Mouse (Mus musculus) forebrain, embryonic 16.5 days (tissue): Measurements from ENCODE around the gene Tcf12. TPM values are rescaled to one million over a fixed set of nuclear protein-coding genes. Genes with fewer than 3 reads are reported as not detected.

Experiments
- ATAC-seq: fragments of 200-750 bp; cut with Nextera tagmentation; 2 replicates; pipeline ENCODE4 v1.8.0; 2017; ENCODE audit warnings: mild to moderate bottlenecking, moderate library complexity
- H3K27ac ChIP-seq: fragments of 300-500 bp; sonication (generic); 2 replicates; pipeline ENCODE4 v1.5.1; 2014; ENCODE audit warnings: low read length, control low read depth
- H3K27me3 ChIP-seq: fragments of 300-500 bp; sonication (generic); replicated peaks from 2 replicates; pipeline ENCODE4 v1.6.1; 2014; ENCODE audit warnings: low read length; ENCODE audit not compliant: control insufficient read depth, insufficient read depth
- H3K36me3 ChIP-seq: fragments of 300-500 bp; sonication (generic); 2 replicates; pipeline ENCODE4 v1.6.1; 2014; ENCODE audit not compliant: control insufficient read depth, insufficient read depth
- H3K4me1 ChIP-seq: fragments of 300-500 bp; sonication (generic); replicated peaks from 2 replicates; pipeline ENCODE4 v1.6.1; 2014; ENCODE audit warnings: low read length; ENCODE audit not compliant: control insufficient read depth, insufficient read depth
- H3K4me2 ChIP-seq: fragments of 300-500 bp; sonication (generic); 2 replicates; pipeline ENCODE4 v1.6.1; 2014; ENCODE audit warnings: mild to moderate bottlenecking, low read length, control low read depth
- H3K4me3 ChIP-seq: fragments of 300-500 bp; sonication (generic); replicated peaks from 2 replicates; pipeline ENCODE4 v1.5.1; 2014; ENCODE audit warnings: mild to moderate bottlenecking, low read length, control low read depth
- H3K9ac ChIP-seq: fragments of 300-500 bp; sonication (generic); replicated peaks from 2 replicates; pipeline ENCODE4 v1.6.1; 2014; ENCODE audit warnings: low read depth, low read length, control low read depth
- H3K9me3 ChIP-seq: fragments of 300-500 bp; sonication (generic); 2 replicates; pipeline ENCODE4 v1.6.1; 2016; ENCODE audit warnings: low read length; ENCODE audit not compliant: control insufficient read depth
- WGBS: fragments of 180-500 bp; shearing (Covaris S2); extraction: QIAGEN DNeasy Blood & Tissue Kit; methylation state at CpG from one replicate; pipeline ENCODE4 v1.1.7; 2014; 5-methylcytosine and 5-hydroxymethylcytosine counted together
- polyA plus RNA-seq: library from polyadenylated mRNA; unstranded; fragments of >200 nt; fragmentation: Nextera tagmentation; extraction: Ambion mirVana; gene quantifications from 2 replicates; pipeline ENCODE4 v1.2.1, GENCODE M21; 2015

The Tcf12 gene
- polyA plus RNA-seq, 1 experiment from 2014 or later: 52.0 TPM

DNA sequence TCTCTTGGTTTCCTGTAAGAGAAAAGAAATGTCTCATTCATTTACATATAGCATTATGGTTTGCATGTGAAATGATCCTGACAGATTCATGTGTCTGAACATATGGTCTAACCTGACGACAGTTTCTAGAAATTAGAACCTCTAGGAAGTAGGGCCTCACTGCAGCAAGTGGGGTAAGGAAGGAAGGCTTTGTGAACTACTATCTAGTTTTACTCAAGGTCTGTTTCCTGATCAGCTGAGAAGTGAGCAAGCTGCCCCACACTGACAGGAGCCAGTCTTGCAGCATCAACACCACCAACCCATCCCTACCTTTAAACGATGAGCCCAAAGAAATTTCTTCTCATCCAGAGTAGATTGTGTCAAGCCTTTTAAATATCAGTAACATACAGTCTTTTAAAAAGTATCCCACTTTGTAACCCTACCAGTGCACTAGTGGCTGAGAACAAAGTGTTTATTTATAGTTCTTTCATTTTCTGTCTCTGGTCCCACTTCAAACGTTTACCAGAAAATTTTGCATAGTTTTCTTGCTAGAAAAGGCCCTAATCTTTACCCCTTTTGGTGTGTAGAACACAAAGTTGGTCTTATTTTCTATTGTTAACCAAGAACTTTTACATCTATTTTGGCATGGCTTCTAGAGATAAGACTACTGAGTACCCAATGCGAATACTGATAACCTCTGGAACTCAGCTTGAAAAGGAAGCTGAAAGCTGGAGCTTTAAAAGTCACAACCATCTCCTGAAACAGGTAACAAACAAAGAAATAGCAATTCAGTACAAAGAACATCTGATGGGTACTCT, 96.9 kb downstream of the Tcf12 start:
- ATAC-seq: no peak
- H3K4me1 ChIP-seq: no peaks in the 10 kb centered on the region; the same call in 1 of the 2 replicates
- H3K4me2 ChIP-seq: no peak overlapping the region
- no peak overlapping the region for H3K9ac ChIP-seq
- H3K27me3 ChIP-seq: no peaks in the 10 kb centered on the region
- no peaks in the 10 kb centered on the region for H3K9me3 ChIP-seq
- no peak overlapping the region for H3K27ac ChIP-seq
- H3K36me3 ChIP-seq: no peaks in the 10 kb centered on the region
- no peak overlapping the region for H3K4me3 ChIP-seq
- WGBS: 75% methylated on average over 4 of the region's 4 CpGs

DNA sequence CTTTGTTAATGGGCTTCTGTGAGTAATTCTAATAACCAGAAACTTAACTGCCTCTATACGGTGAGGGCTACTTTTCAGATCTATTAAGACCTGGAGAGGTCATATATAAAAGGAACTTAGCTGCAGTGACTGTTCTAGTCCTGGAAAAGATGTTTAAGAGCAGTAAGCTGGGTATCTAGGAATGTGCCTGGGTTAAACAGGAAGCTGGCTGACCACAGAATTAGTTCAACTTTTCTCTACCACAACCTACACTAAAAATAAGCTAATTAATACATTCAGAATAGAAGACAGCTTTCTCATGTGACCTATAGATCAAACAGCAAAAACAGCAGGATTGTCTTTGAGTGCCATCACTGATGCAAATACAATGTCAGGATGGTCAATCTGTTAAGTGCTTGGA, 98.1 kb downstream of the Tcf12 start:
- H3K4me3 ChIP-seq: no peak overlapping the region
- H3K4me1 ChIP-seq: no peaks in the 10 kb centered on the region; the same call in 1 of the 2 replicates
- H3K27me3 ChIP-seq: no peaks in the 10 kb centered on the region
- H3K27ac ChIP-seq: no peak overlapping the region
- no peak for ATAC-seq
- H3K4me2 ChIP-seq: no peak overlapping the region
- H3K9ac ChIP-seq: no peak overlapping the region
- no peaks in the 10 kb centered on the region for H3K9me3 ChIP-seq
- H3K36me3 ChIP-seq: no peaks in the 10 kb centered on the region
- WGBS: 89% methylated on average over 1 of the region's 1 CpGs

DNA sequence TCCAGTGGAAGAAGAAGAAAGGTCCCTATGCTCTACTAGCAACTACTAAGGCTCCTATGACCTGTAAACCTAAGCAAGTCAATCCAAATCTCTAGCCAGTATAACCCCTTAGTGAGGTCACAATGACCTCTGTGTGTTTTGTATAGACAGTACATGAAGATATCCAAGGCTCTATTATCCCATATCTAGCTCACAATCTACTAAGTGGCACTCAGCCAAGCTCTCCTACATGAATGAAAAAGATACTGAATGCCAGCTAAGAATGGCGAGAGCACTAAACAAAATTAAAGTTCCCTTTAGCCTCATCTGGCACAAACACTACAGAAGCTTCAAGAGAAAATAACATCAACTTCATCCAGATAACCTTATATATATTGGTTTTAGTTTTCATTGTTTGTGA, 103.0 kb downstream of the Tcf12 start:
- H3K9me3 ChIP-seq: no peaks in the 10 kb centered on the region
- WGBS: 37% methylated on average over 1 of the region's 1 CpGs
- no peak overlapping the region for H3K4me3 ChIP-seq
- no peaks in the 10 kb centered on the region for H3K36me3 ChIP-seq
- no peaks in the 10 kb centered on the region for H3K4me1 ChIP-seq
- H3K27ac ChIP-seq: no peak overlapping the region
- H3K4me2 ChIP-seq: no peak overlapping the region
- H3K9ac ChIP-seq: no peak overlapping the region
- no peaks in the 10 kb centered on the region for H3K27me3 ChIP-seq
- ATAC-seq: no peak

DNA sequence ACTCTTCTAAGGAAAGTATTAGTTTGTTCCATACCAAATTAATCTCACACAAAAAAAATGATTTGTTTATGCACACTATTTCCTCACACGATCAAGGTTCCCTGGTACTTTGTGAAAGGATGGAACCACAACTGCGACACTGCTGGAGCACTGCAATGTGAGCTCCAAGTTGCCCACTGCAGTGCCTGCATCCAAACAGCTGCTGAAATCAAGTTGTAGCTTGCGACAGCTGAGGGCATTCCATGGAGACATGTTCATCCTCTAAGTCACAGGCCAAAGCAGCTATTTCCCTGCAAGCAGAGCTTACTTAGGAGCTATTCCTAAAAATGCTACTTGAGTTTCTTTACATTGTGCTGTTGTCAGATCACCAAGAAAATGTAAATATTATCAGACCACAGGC, 120.5 kb downstream of the Tcf12 start:
- Histone ChIP-seq H3K4me2 (no peak overlapping the region), H3K9me3 (no peaks in the 10 kb centered on the region), H3K9ac (no peak overlapping the region), H3K36me3 (no peaks in the 10 kb centered on the region), H3K27ac (no peak overlapping the region), H3K4me1 (peaks cover 6% of the 10 kb centered on the region), H3K4me3 (no peak overlapping the region), H3K27me3 (no peaks in the 10 kb centered on the region)
- ATAC-seq: no peak
- WGBS: 92% methylated on average over 3 of the region's 3 CpGs

DNA sequence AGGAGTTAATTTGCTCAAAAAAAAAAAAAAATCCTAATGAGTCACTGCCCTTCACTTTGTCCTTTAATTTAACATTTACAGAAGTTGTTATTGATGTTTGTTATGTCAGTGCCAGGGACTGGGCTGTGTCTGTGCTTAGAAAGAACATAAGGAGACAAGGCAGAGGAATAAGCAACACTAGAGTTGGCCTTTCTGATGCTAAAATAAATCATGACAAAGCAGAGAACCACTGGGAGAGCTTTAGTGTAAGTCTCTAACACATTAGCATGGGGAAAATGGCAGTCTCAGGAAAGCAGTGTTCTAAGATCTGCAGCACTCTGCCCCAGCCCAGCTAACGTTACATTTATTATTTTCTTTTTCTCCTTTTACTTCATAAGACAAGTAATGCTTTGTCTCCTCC, 121.3 kb downstream of the Tcf12 start:
- 49% methylated on average over 1 of the region's 1 CpGs for WGBS
- no peaks in the 10 kb centered on the region for H3K27me3 ChIP-seq
- no peaks in the 10 kb centered on the region for H3K9me3 ChIP-seq

DNA sequence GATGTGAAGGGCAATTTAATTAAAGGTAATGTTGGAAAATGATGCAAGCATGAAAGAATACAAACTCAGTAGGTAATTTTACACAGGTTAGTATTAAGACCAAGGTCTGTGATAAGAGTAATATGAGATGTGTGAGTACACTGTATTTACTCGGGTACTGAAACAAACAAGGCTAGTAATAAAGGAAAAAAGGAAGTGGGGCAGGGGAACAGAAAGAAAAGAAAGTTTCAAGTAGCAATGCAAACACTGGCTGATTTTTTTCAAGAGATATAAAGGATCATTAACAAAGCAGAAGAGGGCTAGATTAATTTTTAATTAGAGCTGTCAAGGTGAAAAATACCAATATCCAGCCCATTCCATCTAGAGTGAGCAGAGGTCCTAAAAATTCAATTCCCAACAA, 122.0 kb downstream of the Tcf12 start:
- no peaks in the 10 kb centered on the region for H3K27me3 ChIP-seq
- WGBS: 55% methylated on average over 1 of the region's 1 CpGs
- H3K27ac ChIP-seq: no peak overlapping the region
- H3K9ac ChIP-seq: no peak overlapping the region
- ATAC-seq: no peak
- no peaks in the 10 kb centered on the region for H3K9me3 ChIP-seq
- no peak overlapping the region for H3K4me2 ChIP-seq
- peaks cover 6% of the 10 kb centered on the region for H3K4me1 ChIP-seq
- H3K4me3 ChIP-seq: no peak overlapping the region
- no peaks in the 10 kb centered on the region for H3K36me3 ChIP-seq

More for the DNA sequence above, 121.3 kb downstream of the Tcf12 start:
- H3K4me1 ChIP-seq: peaks cover 6% of the 10 kb centered on the region
- no peak overlapping the region for H3K9ac ChIP-seq
- ATAC-seq: no peak
- no peak overlapping the region for H3K4me3 ChIP-seq
- H3K36me3 ChIP-seq: no peaks in the 10 kb centered on the region
- H3K27ac ChIP-seq: no peak overlapping the region
- no peak overlapping the region for H3K4me2 ChIP-seq

DNA sequence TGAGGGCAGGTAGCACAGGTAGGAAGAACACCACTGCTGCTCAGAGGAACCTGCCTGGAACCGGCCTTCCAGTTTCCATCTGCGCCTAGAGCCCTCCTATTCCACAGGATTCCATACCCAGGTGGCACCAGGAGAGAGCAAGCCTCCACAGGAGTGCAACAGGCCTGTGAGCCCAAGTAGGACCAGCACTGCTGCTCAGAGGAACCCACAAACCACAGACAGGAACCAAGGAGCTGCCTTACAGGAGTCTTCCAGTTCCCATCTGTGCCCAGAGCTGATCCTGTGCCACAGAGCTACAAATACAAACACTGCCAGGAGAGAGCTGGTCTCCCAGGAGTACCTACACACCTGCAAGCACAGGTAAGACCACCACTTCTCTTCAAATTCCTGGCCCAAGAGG, 125.0 kb downstream of the Tcf12 start:
- Histone ChIP-seq H3K4me1 (peaks cover 6% of the 10 kb centered on the region), H3K4me2 (no peak overlapping the region), H3K9ac (no peak overlapping the region), H3K4me3 (no peak overlapping the region), H3K27me3 (no peaks in the 10 kb centered on the region), H3K27ac (no peak overlapping the region), H3K36me3 (no peaks in the 10 kb centered on the region), H3K9me3 (no peaks in the 10 kb centered on the region)
- 94% methylated on average over 2 of the region's 2 CpGs for WGBS
- no peak for ATAC-seq

DNA sequence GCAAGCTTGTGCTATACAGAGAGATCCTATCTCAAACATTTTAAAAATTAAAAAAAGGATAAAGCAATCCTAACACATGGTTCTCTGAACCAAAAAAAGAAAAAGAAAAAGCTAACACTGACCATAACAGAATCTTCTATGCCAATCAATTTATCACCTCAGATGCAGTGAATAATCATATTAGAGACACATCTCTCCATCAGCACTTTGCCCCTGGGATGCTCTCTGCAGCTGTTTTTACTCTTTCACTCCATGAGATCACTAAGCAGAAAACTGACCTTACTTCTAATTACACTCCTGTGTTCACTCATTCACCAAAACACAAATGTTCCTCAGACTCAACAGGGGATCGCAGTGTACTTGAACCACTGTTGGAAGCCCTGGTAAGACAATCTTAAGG, 128.8 kb downstream of the Tcf12 start:
- no peak overlapping the region for H3K27ac ChIP-seq
- ATAC-seq: no peak
- H3K9me3 ChIP-seq: no peaks in the 10 kb centered on the region
- no peak overlapping the region for H3K9ac ChIP-seq
- no peaks in the 10 kb centered on the region; the same call in 1 of the 2 replicates for H3K4me1 ChIP-seq
- H3K36me3 ChIP-seq: no peaks in the 10 kb centered on the region
- H3K4me2 ChIP-seq: no peak overlapping the region
- WGBS: 98% methylated on average over 1 of the region's 1 CpGs
- no peak overlapping the region for H3K4me3 ChIP-seq
- H3K27me3 ChIP-seq: no peaks in the 10 kb centered on the region

DNA sequence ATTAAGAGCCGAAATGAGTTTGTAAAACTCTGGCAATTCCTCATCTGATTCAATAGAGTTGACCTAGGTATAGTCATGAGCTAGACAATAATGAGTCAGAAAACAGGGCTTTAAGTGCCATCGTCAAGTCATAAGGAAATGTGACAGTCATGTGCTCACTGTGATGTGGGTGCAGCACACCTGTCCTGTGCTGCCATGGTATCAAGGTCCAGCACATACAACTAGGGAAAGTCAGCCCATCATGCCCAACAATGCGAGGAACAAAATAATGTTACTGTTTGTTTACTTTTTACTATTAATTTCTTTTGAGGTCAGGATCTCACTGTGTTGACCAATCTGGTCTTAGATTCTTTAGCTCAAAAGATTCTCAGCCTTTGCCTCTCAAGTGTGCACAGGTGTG, 130.6 kb downstream of the Tcf12 start:
- H3K9me3 ChIP-seq: no peaks in the 10 kb centered on the region
- 96% methylated on average over 3 of the region's 3 CpGs for WGBS
- no peaks in the 10 kb centered on the region for H3K27me3 ChIP-seq
- no peak overlapping the region for H3K4me2 ChIP-seq
- no peak overlapping the region for H3K9ac ChIP-seq
- no peak overlapping the region for H3K27ac ChIP-seq
- peaks cover 7% of the 10 kb centered on the region for H3K4me1 ChIP-seq
- no peak overlapping the region for H3K4me3 ChIP-seq
- no peak for ATAC-seq
- H3K36me3 ChIP-seq: no peaks in the 10 kb centered on the region

DNA sequence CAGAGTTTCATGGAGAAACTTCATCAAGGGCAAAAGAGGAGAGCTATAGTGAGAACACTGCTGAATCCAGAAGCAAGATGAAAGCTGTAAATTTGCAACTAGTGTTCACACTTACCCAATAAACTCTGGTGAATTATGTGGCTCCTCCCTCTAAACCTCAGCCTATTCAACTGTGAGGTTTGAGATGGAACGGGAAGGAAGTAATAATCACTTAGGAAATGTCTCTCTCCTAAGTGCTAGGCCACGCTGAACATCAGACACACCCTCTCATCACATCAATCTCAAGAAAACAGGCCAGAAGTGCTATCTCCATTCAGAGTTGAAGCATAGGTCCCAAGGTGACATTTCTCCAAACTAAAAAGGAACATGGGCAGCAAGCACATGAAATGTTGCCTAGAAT, 131.1 kb downstream of the Tcf12 start:
- no peak overlapping the region for H3K27ac ChIP-seq
- H3K36me3 ChIP-seq: no peaks in the 10 kb centered on the region
- H3K4me3 ChIP-seq: no peak overlapping the region
- no peak for ATAC-seq
- no peaks in the 10 kb centered on the region for H3K27me3 ChIP-seq
- WGBS: 75% methylated on average over 2 of the region's 2 CpGs
- H3K9me3 ChIP-seq: no peaks in the 10 kb centered on the region
- peaks cover 9% of the 10 kb centered on the region for H3K4me1 ChIP-seq
- H3K4me2 ChIP-seq: no peak overlapping the region
- no peak overlapping the region for H3K9ac ChIP-seq
